Mouse (Mus musculus) liver, adult 2 months (tissue): ENCODE data around the gene Slc25a22.

Experiments
- CTCF ChIP-seq: fragments of 200-500 bp; IDR thresholded peaks from 2 replicates; pipeline ENCODE4 v1.5.1; 2011; ENCODE audit warnings: low read depth, low read length, control low read depth
- POLR2A ChIP-seq: fragments of 200-500 bp; IDR thresholded peaks from 2 replicates; pipeline ENCODE4 v1.6.1; 2011; ENCODE audit warnings: low read length, control low read depth; ENCODE audit not compliant: insufficient read depth; ENCODE audit errors: extremely low read depth

GRCm38 (mm10) chr7:141432186-141432611 lies 5.5 kb downstream of the Slc25a22 start:
- TF ChIP-seq CTCF (no peak), POLR2A (no peak)
